ENCODE assay signal across 9 mouse cellular contexts in genomic region chr15:94403018-94403417, GRCm38 (mm10).
DNase-seq lines count a peak whose midpoint lies in the region; ATAC-seq and TF ChIP-seq lines count a peak whose summit lies in the region.
"Had no signal": no experiment of that assay in that cellular context is flagged by ENCODE, and none has a peak within 500 bp of the region (broad histone marks: within the 10 kb centered on the region; RNA-seq: fewer than 3 reads in every experiment).

No protein-coding gene starts in this region.

- peak overlapping the region; percentile 87 for H3K4me2 ChIP-seq in heart, postnatal 0 days (ENCODE audit: low read depth, low read length)
- H3K4me2 ChIP-seq in midbrain, embryonic 11.5 days, result peak overlapping the region; percentile 99

- no peaks in the 10 kb centered on the region for H3K36me3 ChIP-seq in heart, embryonic 10.5 days
- no peaks in the 10 kb centered on the region for H3K36me3 ChIP-seq in heart, postnatal 0 days (replicated peaks; ENCODE audit: control insufficient read depth, insufficient read depth, low read length)
- H3K36me3 ChIP-seq in midbrain, embryonic 11.5 days (ENCODE audit: control insufficient read depth, insufficient read depth, low read length), result no peaks in the 10 kb centered on the region

- intact Hi-C loops in heart, postnatal 25 days (cut with DNase I), result no loop called here
- intact Hi-C loops in left cerebral cortex, postnatal 25 days (cut with DNase I), result no loop called here

- TF ChIP-seq CTCF in heart, postnatal 0 days (IDR thresholded peaks at IDR 0.05; ENCODE audit: low read depth), result no peak

- peaks cover 41% of the 10 kb centered on the region for H3K27me3 ChIP-seq in heart, embryonic 10.5 days (ENCODE audit: insufficient read depth, poor library complexity, severe bottlenecking)
- H3K27me3 ChIP-seq in heart, postnatal 0 days (ENCODE audit: control insufficient read depth, insufficient read depth, low read length), result peaks cover 44% of the 10 kb centered on the region
- peaks cover 4% of the 10 kb centered on the region; the same call in 1 of the 2 replicates for H3K27me3 ChIP-seq in midbrain, embryonic 11.5 days (ENCODE audit: control insufficient read depth, insufficient read depth, low read length)

- H3K4me3 ChIP-seq in heart, embryonic 10.5 days, result peak overlapping the region; percentile 82
- peak overlapping the region; percentile 55 for H3K4me3 ChIP-seq in heart, postnatal 0 days (ENCODE audit: low read depth, low read length)
- H3K4me3 ChIP-seq in midbrain, embryonic 11.5 days (ENCODE audit: low read depth, low read length), result peak overlapping the region; percentile 74

- no peak for TF ChIP-seq EP300 in heart, postnatal 0 days (IDR thresholded peaks at IDR 0.05; ENCODE audit: low read depth)

- WGBS in heart, embryonic 10.5 days, result 5% methylated on average over 15 of the region's 15 CpGs
- WGBS in heart, postnatal 0 days, result 7% methylated on average over 15 of the region's 15 CpGs
- WGBS in midbrain, embryonic 11.5 days, result 2% methylated on average over 15 of the region's 15 CpGs

- no peak for DNase-seq in heart, embryonic 10.5 days (ENCODE audit: low spot score)
- DNase-seq in heart, postnatal 25 days (ENCODE audit: low spot score), result no peak
- DNase-seq in brain, adult 2 months (ENCODE audit: low read depth, low spot score), result peak; percentile 25
- no peak for DNase-seq in heart, postnatal 0 days (ENCODE audit: low spot score)
- no peak for DNase-seq in midbrain, embryonic 11.5 days (ENCODE audit: low spot score, missing footprints)
- DNase-seq in left cerebral cortex, adult 11 months (ENCODE audit: low spot score), result no peak
- no peak for DNase-seq in left cerebral cortex, postnatal 25 days (ENCODE audit: low spot score in 2 of 2)
- DNase-seq in lung, postnatal 14 days, result no peak
- DNase-seq: cerebellum, adult 9-11 months had no signal

- peaks cover 18% of the 10 kb centered on the region for H3K4me1 ChIP-seq in heart, embryonic 10.5 days
- peaks cover 10% of the 10 kb centered on the region; the same call in 1 of the 2 replicates for H3K4me1 ChIP-seq in heart, postnatal 0 days (ENCODE audit: control insufficient read depth, insufficient read depth)
- H3K4me1 ChIP-seq in midbrain, embryonic 11.5 days (ENCODE audit: control insufficient read depth, insufficient read depth, low read length), result peaks cover 8% of the 10 kb centered on the region

- no peak overlapping the region for H3K27ac ChIP-seq in heart, embryonic 10.5 days
- H3K27ac ChIP-seq in heart, postnatal 0 days (ENCODE audit: low read depth), result no peak overlapping the region
- H3K27ac ChIP-seq in midbrain, embryonic 11.5 days (ENCODE audit: low read depth, low read length), result no peak overlapping the region

- no peak overlapping the region for H3K9ac ChIP-seq in heart, postnatal 0 days (replicated peaks; ENCODE audit: low read depth, low read length)
- peak overlapping the region; percentile 74 for H3K9ac ChIP-seq in midbrain, embryonic 11.5 days (ENCODE audit: low read length)

- no peaks in the 10 kb centered on the region for H3K9me3 ChIP-seq in heart, embryonic 10.5 days
- no peaks in the 10 kb centered on the region for H3K9me3 ChIP-seq in heart, postnatal 0 days (replicated peaks; ENCODE audit: control insufficient read depth, low read length)
- H3K9me3 ChIP-seq in midbrain, embryonic 11.5 days (ENCODE audit: control insufficient read depth, low read length), result no peaks in the 10 kb centered on the region

- ATAC-seq in heart, postnatal 0 days (ENCODE audit: insufficient read depth, low read depth), result no peak
- ATAC-seq in midbrain, embryonic 11.5 days (ENCODE audit: low FRiP score), result peak; percentile 15; the same call in 1 of the 2 replicates
